Mouse (Mus musculus) lung, postnatal 25 days (tissue): ENCODE measurements around the gene Slc36a1.

Experiments used
- DNase-seq: peaks from one replicate; pipeline ENCODE4 v3.0.0; 2022; ENCODE audit warnings: low spot score

The Slc36a1 gene

GRCm38 (mm10) chr11:55204159-55204596, at the start of gene Slc36a1:
TSS of gene Slc36a1 (plus strand) at chr11:55204350.
- peak; percentile 95 for DNase-seq

GRCm38 (mm10) chr11:55154398-55155069, 49.6 kb upstream of the Slc36a1 start:
- DNase-seq = no peak

- peak; percentile 73 for DNase-seq
Observed at GRCm38 (mm10) chr11:55155070-55155421, 49.1 kb upstream of the Slc36a1 start.

- DNase-seq = peak; percentile 85
Observed at GRCm38 (mm10) chr11:55158785-55159359, 45.3 kb upstream of the Slc36a1 start.

- peak; percentile 48 for DNase-seq
Observed at GRCm38 (mm10) chr11:55162670-55163069, 41.5 kb upstream of the Slc36a1 start.

GRCm38 (mm10) chr11:55164723-55165122, 39.4 kb upstream of the Slc36a1 start:
- peak; percentile 37 for DNase-seq

- no peak for DNase-seq
Observed at GRCm38 (mm10) chr11:55165748-55166147, 38.4 kb upstream of the Slc36a1 start.

- no peak for DNase-seq
Observed at GRCm38 (mm10) chr11:55168504-55168903, 35.6 kb upstream of the Slc36a1 start.

- no peak for DNase-seq
Observed at GRCm38 (mm10) chr11:55168914-55169313, 35.2 kb upstream of the Slc36a1 start.

- no peak for DNase-seq
Observed at GRCm38 (mm10) chr11:55170501-55170900, 33.6 kb upstream of the Slc36a1 start.

GRCm38 (mm10) chr11:55178830-55179229, 25.3 kb upstream of the Slc36a1 start:
- DNase-seq = no peak

- no peak for DNase-seq
Observed at GRCm38 (mm10) chr11:55179856-55180255, 24.3 kb upstream of the Slc36a1 start.

- DNase-seq = peak; percentile 53
Observed at GRCm38 (mm10) chr11:55183124-55183523, 21.0 kb upstream of the Slc36a1 start.

GRCm38 (mm10) chr11:55184246-55184645, 19.9 kb upstream of the Slc36a1 start:
- DNase-seq = no peak

- DNase-seq = peak; percentile 63
Observed at GRCm38 (mm10) chr11:55184733-55185291, 19.3 kb upstream of the Slc36a1 start, which contains the start of gene Slc36a2. TSS of gene Slc36a2 (minus strand) at chr11:55185077.

- DNase-seq = no peak
Observed at GRCm38 (mm10) chr11:55187292-55187691, 16.9 kb upstream of the Slc36a1 start.

- no peak for DNase-seq
Observed at GRCm38 (mm10) chr11:55187777-55188176, 16.4 kb upstream of the Slc36a1 start.

- peak; percentile 57 for DNase-seq
Observed at GRCm38 (mm10) chr11:55190216-55190615, 13.9 kb upstream of the Slc36a1 start.

GRCm38 (mm10) chr11:55197086-55197485, 7.1 kb upstream of the Slc36a1 start:
- DNase-seq = no peak

- DNase-seq = no peak
Observed at GRCm38 (mm10) chr11:55197740-55198510, 6.2 kb upstream of the Slc36a1 start.

- DNase-seq = peak; percentile 24
Observed at GRCm38 (mm10) chr11:55204602-55205001, 452 bp downstream of the Slc36a1 start.

- peak; percentile 34 for DNase-seq
Observed at GRCm38 (mm10) chr11:55208001-55208690, 4.0 kb downstream of the Slc36a1 start.
